Mouse (Mus musculus) heart, postnatal 4 days (tissue): ENCODE measurements around the gene Rnf169. TPM values are rescaled to one million over a fixed set of nuclear protein-coding genes. Genes with fewer than 3 reads are reported as not detected.
"Not testable (repeated sequence)": the region's sequence is repeated elsewhere in the genome, so short reads cannot be mapped to it uniquely, and the experiment has no call there.

Source experiments
- DNase-seq: peaks from one replicate; pipeline ENCODE4 v3.0.0; 2021
- total RNA-seq, 2 experiments: library from RNA; stranded (reverse); gene quantifications; 2 replicates each; pipeline ENCODE4 v1.2.3; 2021

Rnf169 gene
- total RNA-seq, 2 experiments from 2014 or later: 16.1 to 16.9 TPM

DNA sequence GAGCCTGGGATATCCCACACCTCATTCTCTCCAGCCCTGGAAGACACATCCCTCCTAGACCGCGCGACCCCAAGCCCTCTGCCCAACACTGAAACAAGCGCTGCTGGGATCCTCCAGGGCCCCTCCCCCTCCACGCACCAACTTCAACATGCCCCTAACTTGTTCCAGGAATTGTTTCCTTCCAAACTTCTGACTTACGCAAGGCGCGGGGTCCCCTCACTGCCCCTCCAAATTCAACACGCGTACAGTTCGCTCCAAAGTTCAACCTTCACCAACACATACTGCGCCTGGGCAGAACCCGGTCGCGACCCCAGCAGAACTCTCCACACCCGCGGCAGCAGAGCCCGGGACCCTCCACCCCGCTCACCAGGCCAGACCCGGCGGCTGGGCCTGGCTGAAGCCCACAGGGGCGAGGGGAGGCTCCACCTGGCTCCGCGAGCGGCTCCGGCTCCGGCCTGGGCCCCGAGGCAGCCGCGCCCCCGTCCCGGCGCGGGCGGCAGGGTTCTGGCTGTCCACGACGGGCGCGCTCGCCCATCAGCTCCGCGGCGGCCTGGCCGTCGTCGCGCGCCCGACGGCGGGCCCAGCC is 609 bp downstream of the Rnf169 start:
- peak; percentile 55 for DNase-seq

GRCm38 (mm10) chr7:99979081-99979480 is 1.2 kb downstream of the Rnf169 start:
- no peak for DNase-seq

- no peak for DNase-seq
These were observed 2.2 kb downstream of the Rnf169 start for GRCm38 (mm10) chr7:99978041-99978440.

- no peak for DNase-seq
These were observed 4.3 kb downstream of the Rnf169 start for GRCm38 (mm10) chr7:99975819-99976575.

DNA sequence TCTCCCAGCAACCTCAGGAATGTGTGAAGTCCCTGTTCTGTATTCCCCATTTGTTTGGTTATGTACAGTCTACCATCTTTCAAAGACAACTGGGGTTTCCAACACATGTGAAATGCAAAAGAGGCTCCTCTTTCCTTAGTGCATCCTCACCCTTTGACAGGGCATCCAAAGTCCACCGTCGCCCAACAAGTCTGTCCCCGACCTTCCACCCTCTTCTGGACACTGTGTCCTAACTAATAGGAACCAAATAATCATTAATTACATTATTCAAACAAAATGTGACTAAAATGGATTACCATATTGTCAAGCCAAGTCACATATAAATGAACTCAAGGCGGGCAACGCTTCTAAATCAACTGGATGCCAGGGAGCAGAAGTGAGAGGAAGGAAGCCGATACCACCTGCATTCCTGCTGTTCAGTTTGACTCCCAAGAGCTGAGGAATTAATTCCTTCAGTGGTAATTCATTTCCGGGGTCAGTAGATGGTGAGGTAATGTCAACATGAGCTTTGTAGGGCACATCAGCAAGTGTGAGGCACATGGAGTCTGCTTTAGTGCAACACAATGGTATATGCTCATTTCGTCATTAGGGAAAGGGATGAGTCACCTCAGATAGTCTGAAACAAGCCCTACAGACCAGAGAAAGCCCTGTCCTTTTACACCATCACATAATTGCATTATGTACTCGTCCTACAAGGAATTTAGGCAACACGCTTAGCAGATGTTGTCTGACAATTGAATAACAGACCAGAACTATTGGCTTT is 5.9 kb downstream of the Rnf169 start:
- DNase-seq: no peak

- DNase-seq: not testable (repeated sequence)
These were observed 7.3 kb downstream of the Rnf169 start for GRCm38 (mm10) chr7:99972912-99973311.

- no peak for DNase-seq
These were observed 8.3 kb downstream of the Rnf169 start for GRCm38 (mm10) chr7:99971926-99972325.

DNA sequence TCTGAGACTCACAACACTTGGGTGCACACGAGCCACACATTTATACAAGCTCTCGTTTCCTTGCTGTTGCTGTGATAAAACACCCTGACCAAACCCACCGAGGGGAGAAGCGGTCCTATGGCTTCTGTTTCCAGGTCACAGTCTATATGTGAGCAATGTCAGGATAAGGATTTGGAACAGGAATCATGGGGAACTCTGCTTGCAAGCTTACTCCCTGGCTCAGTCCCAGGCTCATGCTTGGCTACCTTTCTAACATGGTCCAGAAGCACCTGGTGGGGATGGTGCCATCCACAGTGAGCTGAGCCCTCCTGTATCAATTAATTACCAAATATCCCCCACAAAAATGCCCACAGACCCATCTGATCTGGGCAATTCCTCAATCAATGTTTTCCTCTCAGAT is 11.1 kb downstream of the Rnf169 start:
- no peak for DNase-seq

GRCm38 (mm10) chr7:99966011-99966721 is 14.1 kb downstream of the Rnf169 start:
- DNase-seq: peak; percentile 4

DNA sequence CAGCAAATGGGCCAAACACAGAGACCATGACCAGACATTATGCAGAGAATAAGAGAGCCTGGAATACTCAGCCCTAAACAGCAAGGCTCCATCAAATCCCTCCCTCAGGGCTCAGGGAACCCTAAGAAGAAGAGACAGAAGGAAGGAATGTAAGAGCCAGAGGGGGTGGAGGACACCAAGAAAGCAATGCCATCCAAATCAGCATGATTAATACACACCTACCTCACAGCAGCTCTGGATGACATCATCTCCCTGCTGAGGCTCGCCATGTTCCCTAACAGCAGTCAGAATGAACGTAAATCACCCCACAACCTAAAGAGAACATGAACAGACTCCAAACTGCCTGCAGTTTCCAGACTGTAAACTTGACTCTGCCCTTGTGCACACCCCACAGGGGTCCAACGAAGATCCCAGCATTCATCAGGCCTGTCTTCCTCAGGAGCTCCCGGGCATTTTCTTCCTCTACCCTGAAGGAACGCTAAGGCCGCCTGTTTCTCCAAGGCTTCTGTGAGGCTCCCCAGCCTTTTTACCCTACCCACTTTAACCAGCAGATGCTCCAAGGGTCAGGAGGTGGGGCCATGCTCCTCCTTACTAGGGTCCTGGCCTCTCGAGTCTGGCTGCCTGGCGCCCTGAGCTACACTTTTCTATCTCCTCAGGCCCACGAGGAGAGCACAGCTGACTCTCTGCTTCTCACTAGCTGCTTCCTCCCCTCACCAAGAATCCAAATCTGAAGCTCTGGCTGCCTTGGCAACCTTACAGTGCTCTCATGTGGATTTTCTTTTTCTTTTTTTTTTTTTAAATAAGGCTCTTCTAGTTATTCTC is 15.0 kb downstream of the Rnf169 start:
- peak; percentile 23 for DNase-seq

DNA sequence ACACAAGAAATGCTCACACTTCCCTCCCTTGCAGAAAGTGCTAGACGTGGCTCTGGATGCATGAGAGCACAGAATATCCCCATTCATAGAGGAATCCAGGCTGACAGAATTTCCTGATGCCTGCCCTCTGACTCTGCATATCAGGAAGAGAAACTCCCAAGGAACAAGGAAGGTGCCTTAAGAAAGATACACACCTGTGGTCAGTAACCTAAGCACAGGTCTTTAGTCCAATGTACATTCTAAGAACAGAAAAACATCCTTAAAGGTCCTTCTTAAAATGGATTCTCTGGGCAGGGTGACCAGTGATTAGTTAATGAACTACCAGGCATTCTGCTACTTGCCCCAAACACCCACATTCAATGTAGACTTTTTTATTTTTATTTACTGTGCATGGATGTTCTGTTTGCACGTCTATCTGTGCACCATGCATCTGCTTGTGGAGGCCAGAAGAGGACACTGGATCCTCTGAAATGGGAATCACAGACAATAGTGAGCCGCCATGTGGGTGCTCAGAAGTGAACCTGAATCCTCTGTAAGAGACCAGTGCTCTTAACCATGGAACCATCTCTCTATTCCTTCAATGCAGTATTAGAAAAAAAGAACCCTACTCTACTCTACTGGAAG is 16.9 kb downstream of the Rnf169 start:
- no peak for DNase-seq

DNA sequence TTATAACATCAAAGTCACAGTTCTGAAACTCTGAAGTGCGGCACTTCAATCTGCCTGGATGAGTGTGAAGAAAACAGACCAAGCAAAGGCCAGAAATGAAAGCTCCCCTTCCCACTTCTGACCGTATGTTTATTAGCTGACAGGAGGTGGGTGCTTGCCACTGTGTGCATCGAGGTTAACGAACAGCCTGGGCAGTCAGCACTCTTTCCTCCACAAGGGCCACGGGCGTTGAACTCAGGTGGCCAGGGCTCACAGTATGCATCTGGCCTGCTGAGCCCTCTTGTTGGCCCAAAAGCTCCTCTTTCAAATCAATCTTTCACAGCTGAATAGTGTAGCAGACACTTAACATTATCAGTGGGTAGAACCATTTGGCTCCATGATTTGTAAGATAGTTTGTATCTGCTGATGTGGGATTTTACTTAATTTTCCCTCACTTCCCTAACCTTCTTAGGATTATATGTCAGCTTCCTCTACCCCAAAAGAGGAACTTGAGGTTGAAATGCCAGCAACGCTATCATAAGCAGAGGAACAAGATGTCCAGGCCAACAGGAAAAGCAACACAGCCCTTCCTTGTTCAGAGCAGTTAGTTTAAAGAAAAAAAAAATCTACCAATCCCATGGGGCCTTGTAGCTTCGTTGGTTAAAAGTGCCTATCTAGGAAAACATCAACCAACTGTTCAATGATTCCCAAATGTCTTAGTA is 17.6 kb downstream of the Rnf169 start:
- DNase-seq: no peak

- no peak for DNase-seq
These were observed 18.7 kb downstream of the Rnf169 start for GRCm38 (mm10) chr7:99961518-99961917.

DNA sequence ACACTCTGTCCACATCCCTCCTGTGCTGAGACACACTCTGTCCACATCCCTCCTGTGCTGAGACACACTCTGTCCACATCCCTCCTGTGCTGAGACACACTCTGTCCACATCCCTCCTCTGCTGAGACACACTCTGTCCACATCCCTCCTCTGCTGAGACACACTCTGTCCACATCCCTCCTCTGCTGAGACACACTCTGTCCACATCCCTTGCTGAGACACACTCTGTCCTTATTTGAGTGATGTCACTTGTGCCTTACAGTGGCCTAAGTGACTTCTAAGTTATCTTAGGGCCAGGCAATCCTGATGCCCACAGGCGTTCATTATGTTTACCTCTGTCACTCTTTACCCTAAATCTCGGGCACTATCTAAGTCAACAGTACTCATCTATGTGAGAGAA is 19.7 kb downstream of the Rnf169 start:
- not testable (repeated sequence) for DNase-seq

- DNase-seq: no peak
These were observed 22.9 kb downstream of the Rnf169 start for GRCm38 (mm10) chr7:99957226-99957965.

- DNase-seq: no peak
These were observed 24.2 kb downstream of the Rnf169 start for GRCm38 (mm10) chr7:99956095-99956494.

DNA sequence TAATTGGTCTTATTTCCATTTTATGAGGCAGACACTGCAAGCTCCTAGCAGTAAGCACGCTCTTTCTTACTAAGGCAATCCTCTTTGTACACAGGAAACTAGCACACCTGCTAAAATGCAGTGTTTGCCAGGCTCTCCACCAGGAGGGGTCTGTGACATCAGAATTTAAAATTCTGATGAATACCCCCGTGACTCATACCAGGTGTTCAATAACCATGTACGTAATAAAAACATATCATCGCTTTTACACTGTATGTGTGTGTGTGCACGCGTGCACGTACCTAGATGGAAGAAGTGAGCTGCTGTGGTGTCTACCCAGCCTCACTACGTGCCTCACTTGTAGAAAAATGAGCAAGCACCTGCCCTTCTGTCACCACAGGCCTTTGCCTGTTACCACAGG is 26.0 kb downstream of the Rnf169 start:
- DNase-seq: no peak

DNA sequence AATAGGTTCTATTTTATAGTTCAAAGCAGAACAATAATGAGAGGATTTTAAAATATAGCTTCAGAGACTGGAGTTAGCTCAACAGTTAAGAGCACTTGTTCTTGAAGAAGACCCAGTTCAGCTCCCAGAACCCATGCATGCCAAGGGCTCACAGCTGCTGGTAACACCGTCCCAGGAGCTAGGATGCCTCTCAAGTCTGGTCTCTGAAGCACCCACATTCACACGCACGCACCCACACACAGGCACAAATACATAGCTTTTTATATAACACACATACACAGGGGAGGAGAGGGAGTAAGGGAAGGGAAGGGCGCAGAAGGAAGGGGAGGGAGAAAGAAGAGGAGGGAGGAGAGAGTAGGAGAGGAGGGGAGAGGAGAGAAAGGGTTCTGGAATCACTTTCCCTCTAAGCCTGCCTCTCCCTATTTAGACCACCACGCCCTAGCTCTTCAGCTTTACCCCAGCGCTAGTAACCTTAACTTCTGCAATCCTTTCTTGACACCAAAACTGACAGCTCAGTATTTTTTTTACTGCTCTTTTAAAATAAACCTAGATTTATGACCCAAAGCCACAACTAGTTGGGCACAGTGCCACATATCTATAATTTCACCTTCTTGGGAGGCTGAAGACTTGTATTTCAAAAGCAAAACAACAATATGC is 26.7 kb downstream of the Rnf169 start:
- no peak for DNase-seq

DNA sequence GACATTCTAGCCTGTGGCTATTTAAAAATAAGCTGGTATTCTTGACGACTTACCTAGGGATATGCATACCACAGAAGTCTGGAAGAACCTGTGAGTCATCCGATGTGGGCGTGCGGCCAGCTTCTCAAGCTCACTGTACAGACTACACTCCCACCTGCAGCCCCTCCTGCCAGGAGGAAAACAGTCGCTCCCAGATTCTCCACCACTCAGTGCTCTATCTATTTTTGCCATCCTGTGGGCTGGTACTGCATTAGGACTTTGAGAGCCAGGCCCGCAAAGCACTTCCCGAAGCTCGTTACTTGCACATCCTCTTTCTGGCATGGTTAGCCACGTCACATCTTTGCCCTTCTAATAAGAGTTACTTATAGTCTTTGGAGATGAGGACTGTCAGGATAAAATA is 32.9 kb downstream of the Rnf169 start:
- DNase-seq: peak; percentile 32

DNA sequence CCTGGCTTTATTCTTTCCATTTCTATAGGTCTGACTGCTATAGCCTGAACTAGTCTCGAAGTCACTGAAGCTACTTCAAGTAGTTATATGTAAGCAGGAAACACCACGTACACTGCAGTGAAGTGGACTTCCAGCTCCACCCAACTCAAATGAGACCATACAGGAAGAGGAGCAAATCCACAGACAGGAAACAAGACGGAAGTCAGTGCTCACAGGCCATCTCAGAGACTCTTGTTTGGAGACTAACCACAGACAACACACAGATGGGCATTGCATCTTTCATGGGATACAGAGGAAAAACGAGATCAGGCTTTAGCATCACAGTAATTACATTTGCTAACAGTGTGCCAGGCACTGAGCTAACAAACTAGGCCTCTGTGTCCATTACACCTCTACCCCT is 33.9 kb downstream of the Rnf169 start:
- no peak for DNase-seq
